Mouse (Mus musculus): ENCODE measurements around the gene Mon1a. TPM values are rescaled to one million over a fixed set of nuclear protein-coding genes. Genes with fewer than 3 reads are reported as not detected.

Mon1a gene
- polyA plus RNA-seq (2015; fragmentation: Nextera tagmentation; extraction: Ambion mirVana): 5.6 and 5.8 TPM in 2 replicates

GRCm38 (mm10) chr9:107887804-107888266, at the start of gene Mon1a:
Gene Mon1a (plus strand): TSS chr9:107888151.
- ATAC-seq (ENCODE audit: low read depth) (peak; percentile 97), DNase-seq (peak; percentile 85)
- Histone ChIP-seq H3K4me1 (replicated peaks) (peaks cover 22% of the 10 kb centered on the region), H3K4me2 (peak within 1 kb of the TSS; percentile 92), H3K4me3 (replicated peaks) (peak within 1 kb of the TSS; percentile 75), H3K36me3 (no peaks in the 10 kb centered on the region), H3K27ac (peak within 1 kb of the TSS; percentile 54), H3K27me3 (0 out of 2 replicates have a peak, but pooled peaks cover 10% of the 10 kb centered on the region), H3K9ac (peak within 1 kb of the TSS; percentile 82), H3K9me3 (replicated peaks) (no peaks in the 10 kb centered on the region)
- WGBS (ENCODE audit: insufficient replicate concordance): under 1% methylated on average over 28 of the region's 28 CpGs

- Histone ChIP-seq H3K4me1 (replicated peaks) (no peaks in the 10 kb centered on the region), H3K27me3 (no peaks in the 10 kb centered on the region), H3K4me3 (replicated peaks) (no peak overlapping the region), H3K27ac (no peak overlapping the region), H3K4me2 (no peak overlapping the region), H3K36me3 (peaks cover 16% of the 10 kb centered on the region), H3K9me3 (replicated peaks) (no peaks in the 10 kb centered on the region), H3K9ac (no peak overlapping the region)
- DNase-seq (no peak), ATAC-seq (ENCODE audit: low read depth) (no peak)
- WGBS (ENCODE audit: insufficient replicate concordance): 89% methylated on average over 1 of the region's 1 CpGs
Observed at GRCm38 (mm10) chr9:107838869-107839268, 49.1 kb upstream of the Mon1a start.

GRCm38 (mm10) chr9:107842709-107843108, 45.2 kb upstream of the Mon1a start:
- Histone ChIP-seq H3K9me3 (replicated peaks) (no peaks in the 10 kb centered on the region), H3K9ac (no peak overlapping the region), H3K4me1 (replicated peaks) (no peaks in the 10 kb centered on the region), H3K4me3 (replicated peaks) (no peak overlapping the region), H3K27me3 (no peaks in the 10 kb centered on the region), H3K27ac (no peak overlapping the region), H3K36me3 (peaks cover 31% of the 10 kb centered on the region), H3K4me2 (no peak overlapping the region)
- DNase-seq: no peak
- 85% methylated on average over 2 of the region's 2 CpGs for WGBS (ENCODE audit: insufficient replicate concordance)
- no peak for ATAC-seq (ENCODE audit: low read depth)

- WGBS (ENCODE audit: insufficient replicate concordance): 79% methylated on average over 7 of the region's 7 CpGs
- H3K9me3 ChIP-seq (replicated peaks): no peaks in the 10 kb centered on the region
- ATAC-seq (ENCODE audit: low read depth): no peak
- no peak overlapping the region for H3K4me3 ChIP-seq (replicated peaks)
- no peaks in the 10 kb centered on the region for H3K27me3 ChIP-seq
- no peak overlapping the region for H3K4me2 ChIP-seq
- H3K4me1 ChIP-seq (replicated peaks): no peaks in the 10 kb centered on the region
- no peak overlapping the region for H3K9ac ChIP-seq
- H3K36me3 ChIP-seq: peaks cover 51% of the 10 kb centered on the region
- H3K27ac ChIP-seq: no peak overlapping the region
- DNase-seq: no peak
Observed at GRCm38 (mm10) chr9:107848922-107849321, 39.0 kb upstream of the Mon1a start.

GRCm38 (mm10) chr9:107858343-107858742, 29.6 kb upstream of the Mon1a start:
- no peak overlapping the region for H3K4me3 ChIP-seq (replicated peaks)
- H3K36me3 ChIP-seq: peaks cover 31% of the 10 kb centered on the region
- no peak overlapping the region for H3K9ac ChIP-seq
- no peaks in the 10 kb centered on the region for H3K27me3 ChIP-seq
- 58% methylated on average over 3 of the region's 3 CpGs for WGBS (ENCODE audit: insufficient replicate concordance)
- no peak for DNase-seq
- H3K4me1 ChIP-seq (replicated peaks): peaks cover 19% of the 10 kb centered on the region
- H3K27ac ChIP-seq: no peak overlapping the region
- peak; percentile 47 for ATAC-seq (ENCODE audit: low read depth)
- no peaks in the 10 kb centered on the region for H3K9me3 ChIP-seq (replicated peaks)
- no peak overlapping the region for H3K4me2 ChIP-seq

- Histone ChIP-seq H3K27me3 (no peaks in the 10 kb centered on the region), H3K4me2 (no peak overlapping the region), H3K36me3 (peaks cover 20% of the 10 kb centered on the region), H3K9ac (no peak overlapping the region), H3K4me1 (replicated peaks) (peaks cover 11% of the 10 kb centered on the region), H3K4me3 (replicated peaks) (no peak overlapping the region), H3K9me3 (replicated peaks) (no peaks in the 10 kb centered on the region), H3K27ac (no peak overlapping the region)
- no peak for ATAC-seq (ENCODE audit: low read depth)
- no peak for DNase-seq
- WGBS (ENCODE audit: insufficient replicate concordance): 22% methylated on average over 1 of the region's 1 CpGs
Observed at GRCm38 (mm10) chr9:107864493-107864892, 23.5 kb upstream of the Mon1a start.

GRCm38 (mm10) chr9:107866081-107866480, 21.9 kb upstream of the Mon1a start:
- WGBS (ENCODE audit: insufficient replicate concordance): 85% methylated on average over 2 of the region's 2 CpGs

GRCm38 (mm10) chr9:107872350-107873098, 15.4 kb upstream of the Mon1a start:
- peaks cover 30% of the 10 kb centered on the region for H3K4me1 ChIP-seq (replicated peaks)
- peak; percentile 94 for DNase-seq
- H3K9me3 ChIP-seq (replicated peaks): no peaks in the 10 kb centered on the region
- peak overlapping the region; percentile 79 for H3K4me2 ChIP-seq
- H3K27ac ChIP-seq: peak overlapping the region; percentile 99
- H3K4me3 ChIP-seq (replicated peaks): peak overlapping the region; percentile 77
- peak; percentile 99 for ATAC-seq (ENCODE audit: low read depth)
- under 1% methylated on average over 80 of the region's 80 CpGs for WGBS (ENCODE audit: insufficient replicate concordance)
- H3K9ac ChIP-seq: peak overlapping the region; percentile 96
- H3K27me3 ChIP-seq: peaks cover 8% of the 10 kb centered on the region; the same call in 1 of the 2 replicates
- peaks cover 9% of the 10 kb centered on the region for H3K36me3 ChIP-seq

More at GRCm38 (mm10) chr9:107866081-107866480, 21.9 kb upstream of the Mon1a start:
- Histone ChIP-seq H3K9ac (no peak overlapping the region), H3K4me3 (replicated peaks) (no peak overlapping the region), H3K36me3 (peaks cover 19% of the 10 kb centered on the region), H3K9me3 (replicated peaks) (no peaks in the 10 kb centered on the region), H3K4me1 (replicated peaks) (peaks cover 16% of the 10 kb centered on the region), H3K4me2 (no peak overlapping the region), H3K27ac (no peak overlapping the region), H3K27me3 (no peaks in the 10 kb centered on the region)
- DNase-seq: no peak
- ATAC-seq (ENCODE audit: low read depth): no peak

GRCm38 (mm10) chr9:107873137-107873536, 14.8 kb upstream of the Mon1a start, which contains the start of gene Rbm6:
Gene Rbm6 (minus strand): TSS chr9:107873237.
- Histone ChIP-seq H3K27me3 (peaks cover 10% of the 10 kb centered on the region; the same call in 1 of the 2 replicates), H3K27ac (peak within 1 kb of the TSS; percentile 99), H3K36me3 (peaks cover 5% of the 10 kb centered on the region), H3K4me1 (replicated peaks) (peaks cover 30% of the 10 kb centered on the region), H3K4me3 (replicated peaks) (peak within 1 kb of the TSS; percentile 77), H3K4me2 (peak within 1 kb of the TSS; percentile 79), H3K9ac (peak within 1 kb of the TSS; percentile 96), H3K9me3 (replicated peaks) (no peaks in the 10 kb centered on the region)
- WGBS (ENCODE audit: insufficient replicate concordance): 5% methylated on average over 14 of the region's 14 CpGs
- ATAC-seq (ENCODE audit: low read depth) (no peak), DNase-seq (no peak)

GRCm38 (mm10) chr9:107880411-107880810, 7.5 kb upstream of the Mon1a start:
- Histone ChIP-seq H3K4me3 (replicated peaks) (no peak overlapping the region), H3K4me2 (no peak overlapping the region), H3K9ac (no peak overlapping the region), H3K4me1 (replicated peaks) (no peaks in the 10 kb centered on the region), H3K9me3 (replicated peaks) (no peaks in the 10 kb centered on the region), H3K27me3 (peaks cover 27% of the 10 kb centered on the region; the same call in 1 of the 2 replicates), H3K36me3 (no peaks in the 10 kb centered on the region), H3K27ac (no peak overlapping the region)
- 60% methylated on average over 4 of the region's 4 CpGs for WGBS (ENCODE audit: insufficient replicate concordance)
- DNase-seq: no peak
- ATAC-seq (ENCODE audit: low read depth): no peak

- Histone ChIP-seq H3K9me3 (replicated peaks) (no peaks in the 10 kb centered on the region), H3K4me3 (replicated peaks) (peak overlapping the region; percentile 75), H3K27ac (peak overlapping the region; percentile 54), H3K9ac (peak overlapping the region; percentile 82), H3K27me3 (0 out of 2 replicates have a peak, but pooled peaks cover 10% of the 10 kb centered on the region), H3K4me2 (peak overlapping the region; percentile 92), H3K36me3 (no peaks in the 10 kb centered on the region), H3K4me1 (replicated peaks) (peaks cover 22% of the 10 kb centered on the region)
- peak; percentile 69 for ATAC-seq (ENCODE audit: low read depth)
- WGBS (ENCODE audit: insufficient replicate concordance): under 1% methylated on average over 18 of the region's 18 CpGs
- no peak for DNase-seq
Observed at GRCm38 (mm10) chr9:107888267-107888850, 408 bp downstream of the Mon1a start.

All from liver, embryonic 13.5 days (tissue).